Mouse (Mus musculus) embryonic facial prominence, embryonic 11.5 days (tissue): ENCODE results near the gene Vav3. TPM values are rescaled to one million over a fixed set of nuclear protein-coding genes. Genes with fewer than 3 reads are reported as not detected.
"Not testable (repeated sequence)": the region's sequence is repeated elsewhere in the genome, so short reads cannot be mapped to it uniquely, and the experiment has no call there.

ENCODE experiments used
- ATAC-seq: fragments of 200-750 bp; cut with Nextera tagmentation; replicated peaks from 2 replicates; pipeline ENCODE4 v1.8.0; 2017; ENCODE audit warnings: low read depth; ENCODE audit not compliant: insufficient number of reproducible peaks, low FRiP score, low TSS enrichment
- DNase-seq: peaks from one replicate; pipeline ENCODE4 v3.0.0-alpha.2; 2015; ENCODE audit warnings: low spot score
- H3K27ac ChIP-seq: fragments of 300-500 bp; sonication (generic); replicated peaks from 2 replicates; pipeline ENCODE4 v1.5.1; 2014; ENCODE audit warnings: mild to moderate bottlenecking, low read depth, low read length, control low read depth
- H3K27me3 ChIP-seq: fragments of 300-500 bp; sonication (generic); 2 replicates; pipeline ENCODE4 v1.6.1; 2014; ENCODE audit warnings: mild to moderate bottlenecking, low read length, moderate library complexity, mixed read lengths; ENCODE audit not compliant: control insufficient read depth, insufficient read depth
- H3K36me3 ChIP-seq: fragments of 300-500 bp; sonication (generic); replicated peaks from 2 replicates; pipeline ENCODE4 v1.6.1; 2014; ENCODE audit warnings: low read depth, mild to moderate bottlenecking, low read length, moderate library complexity, mixed read lengths; ENCODE audit not compliant: control insufficient read depth, insufficient read depth
- H3K4me1 ChIP-seq: fragments of 300-500 bp; sonication (generic); 2 replicates; pipeline ENCODE4 v1.6.1; 2014; ENCODE audit warnings: low read length, mixed read lengths; ENCODE audit not compliant: control insufficient read depth, insufficient read depth
- H3K4me2 ChIP-seq: fragments of 300-500 bp; sonication (generic); 2 replicates; pipeline ENCODE4 v1.6.1; 2014; ENCODE audit warnings: low read depth, mild to moderate bottlenecking, control low read depth, low read length, moderate library complexity
- H3K4me3 ChIP-seq: fragments of 300-500 bp; sonication (generic); 2 replicates; pipeline ENCODE4 v1.5.1; 2014; ENCODE audit warnings: low read depth, low read length, control low read depth
- H3K9ac ChIP-seq: fragments of 300-500 bp; sonication (generic); replicated peaks from 2 replicates; pipeline ENCODE4 v1.6.1; 2014; ENCODE audit warnings: mild to moderate bottlenecking, control low read depth, low read length
- H3K9me3 ChIP-seq: fragments of 300-500 bp; sonication (generic); replicated peaks from 2 replicates; pipeline ENCODE4 v1.6.1; 2016; ENCODE audit warnings: mild to moderate bottlenecking, low read length, inconsistent platforms, mixed read lengths; ENCODE audit not compliant: control insufficient read depth
- WGBS: fragments of 180-500 bp; shearing (Covaris S2); extraction: QIAGEN DNeasy Blood & Tissue Kit; methylation state at CpG from one replicate; pipeline ENCODE4 v1.1.7; 2014; 5-methylcytosine and 5-hydroxymethylcytosine counted together
- polyA plus RNA-seq: library from polyadenylated mRNA; unstranded; fragments of >200 nt; fragmentation: Nextera tagmentation; extraction: Ambion mirVana; gene quantifications from 2 replicates; pipeline ENCODE4 v1.2.1, GENCODE M21; 2014

Vav3 gene
- polyA plus RNA-seq, 1 experiment from 2014 or later = 7.2 TPM

GRCm38 (mm10) chr3:109423440-109424079 lies 83.1 kb downstream of the Vav3 start:
- no peak for DNase-seq
- Histone ChIP-seq H3K4me2 (no peak overlapping the region), H3K4me1 (no peaks in the 10 kb centered on the region), H3K36me3 (no peaks in the 10 kb centered on the region), H3K4me3 (no peak overlapping the region), H3K27ac (no peak overlapping the region), H3K9ac (no peak overlapping the region), H3K27me3 (no peaks in the 10 kb centered on the region), H3K9me3 (no peaks in the 10 kb centered on the region)
- 82% methylated on average over 5 of the region's 5 CpGs for WGBS
- ATAC-seq = no peak

- Histone ChIP-seq H3K4me2 (no peak overlapping the region), H3K27ac (no peak overlapping the region), H3K9ac (no peak overlapping the region), H3K27me3 (no peaks in the 10 kb centered on the region), H3K36me3 (no peaks in the 10 kb centered on the region), H3K4me1 (no peaks in the 10 kb centered on the region), H3K9me3 (no peaks in the 10 kb centered on the region), H3K4me3 (no peak overlapping the region)
- no peak for DNase-seq
- no peak for ATAC-seq
- 65% methylated on average over 1 of the region's 1 CpGs for WGBS
These were observed 90.8 kb downstream of the Vav3 start for GRCm38 (mm10) chr3:109431285-109431684.

- no peaks in the 10 kb centered on the region for H3K27me3 ChIP-seq
- no peak overlapping the region for H3K27ac ChIP-seq
- WGBS = 89% methylated on average over 2 of the region's 2 CpGs
- DNase-seq (no peak), ATAC-seq (no peak)
- H3K4me2 ChIP-seq = no peak overlapping the region
- H3K9ac ChIP-seq = no peak overlapping the region
- H3K4me3 ChIP-seq = no peak overlapping the region
- no peaks in the 10 kb centered on the region for H3K4me1 ChIP-seq
- H3K9me3 ChIP-seq = no peaks in the 10 kb centered on the region
- no peaks in the 10 kb centered on the region for H3K36me3 ChIP-seq
These were observed 98.1 kb downstream of the Vav3 start for GRCm38 (mm10) chr3:109438552-109438951.

GRCm38 (mm10) chr3:109439253-109439652 lies 98.8 kb downstream of the Vav3 start:
- H3K4me3 ChIP-seq = no peak overlapping the region
- H3K4me1 ChIP-seq = no peaks in the 10 kb centered on the region
- ATAC-seq = no peak
- no peaks in the 10 kb centered on the region for H3K36me3 ChIP-seq
- no peak overlapping the region for H3K9ac ChIP-seq
- DNase-seq = no peak
- 86% methylated on average over 8 of the region's 8 CpGs for WGBS
- H3K4me2 ChIP-seq = no peak overlapping the region
- H3K27me3 ChIP-seq = no peaks in the 10 kb centered on the region
- no peak overlapping the region for H3K27ac ChIP-seq
- H3K9me3 ChIP-seq = no peaks in the 10 kb centered on the region

GRCm38 (mm10) chr3:109440001-109440400 lies 99.5 kb downstream of the Vav3 start:
- DNase-seq = no peak
- no peaks in the 10 kb centered on the region for H3K4me1 ChIP-seq
- WGBS = 85% methylated on average over 6 of the region's 6 CpGs

GRCm38 (mm10) chr3:109444077-109444476 lies 103.6 kb downstream of the Vav3 start:
- H3K27ac ChIP-seq = no peak overlapping the region
- H3K4me3 ChIP-seq = no peak overlapping the region
- no peaks in the 10 kb centered on the region for H3K9me3 ChIP-seq
- no peaks in the 10 kb centered on the region for H3K4me1 ChIP-seq
- no peaks in the 10 kb centered on the region for H3K27me3 ChIP-seq
- no peak overlapping the region for H3K4me2 ChIP-seq
- ATAC-seq (no peak), DNase-seq (no peak)
- 82% methylated on average over 3 of the region's 3 CpGs for WGBS
- no peak overlapping the region for H3K9ac ChIP-seq
- H3K36me3 ChIP-seq = no peaks in the 10 kb centered on the region

More at GRCm38 (mm10) chr3:109440001-109440400, 99.5 kb downstream of the Vav3 start:
- Histone ChIP-seq H3K9ac (no peak overlapping the region), H3K4me2 (no peak overlapping the region), H3K4me3 (no peak overlapping the region), H3K36me3 (no peaks in the 10 kb centered on the region), H3K27me3 (no peaks in the 10 kb centered on the region), H3K9me3 (no peaks in the 10 kb centered on the region), H3K27ac (no peak overlapping the region)
- no peak for ATAC-seq

GRCm38 (mm10) chr3:109446903-109447302 lies 106.5 kb downstream of the Vav3 start:
- H3K9me3 ChIP-seq = no peaks in the 10 kb centered on the region
- no peak overlapping the region for H3K9ac ChIP-seq
- no peak overlapping the region for H3K4me2 ChIP-seq
- H3K4me3 ChIP-seq = no peak overlapping the region
- H3K36me3 ChIP-seq = no peaks in the 10 kb centered on the region
- no peak for ATAC-seq
- no peak for DNase-seq
- WGBS = 67% methylated on average over 4 of the region's 4 CpGs
- no peaks in the 10 kb centered on the region for H3K27me3 ChIP-seq
- no peak overlapping the region for H3K27ac ChIP-seq
- H3K4me1 ChIP-seq = no peaks in the 10 kb centered on the region

- H3K9ac ChIP-seq = not testable (repeated sequence)
These were observed 107.8 kb downstream of the Vav3 start for GRCm38 (mm10) chr3:109448249-109448648.

More at GRCm38 (mm10) chr3:109448249-109448648, 107.8 kb downstream of the Vav3 start:
- H3K27me3 ChIP-seq, H3K9me3 ChIP-seq, ATAC-seq, DNase-seq, H3K4me3 ChIP-seq, H3K4me2 ChIP-seq, H3K4me1 ChIP-seq, H3K27ac ChIP-seq, H3K36me3 ChIP-seq: not testable (repeated sequence)
- 82% methylated on average over 5 of the region's 5 CpGs for WGBS
